Mouse (Mus musculus) left cerebral cortex, adult 18-20 months (tissue): ENCODE results near the gene Grtp1. TPM values are rescaled to one million over a fixed set of nuclear protein-coding genes. Genes with fewer than 3 reads are reported as not detected.

ENCODE experiments used
- DNase-seq, 2 experiments: peaks; one replicate each; pipeline ENCODE4 v3.0.0; 2021 to 2022; ENCODE audit warnings: low spot score in 2 of 2, mixed read lengths in 1 of 2
- total RNA-seq, 2 experiments: library from RNA; stranded (reverse); gene quantifications; 2 replicates each; pipeline ENCODE4 v1.2.3; 2021

Gene Grtp1
- total RNA-seq, 2 experiments from 2014 or later = 5.1 to 5.2 TPM

- no peak for DNase-seq
These were observed 24.8 kb downstream of the Grtp1 start for GRCm38 (mm10) chr8:13175650-13176049.

GRCm38 (mm10) chr8:13174811-13175210 is 25.6 kb downstream of the Grtp1 start:
- no peak for DNase-seq

GRCm38 (mm10) chr8:13174305-13174704 is 26.1 kb downstream of the Grtp1 start:
- no peak for DNase-seq

- DNase-seq = no peak
These were observed 29.9 kb downstream of the Grtp1 start for GRCm38 (mm10) chr8:13170510-13170909.

GRCm38 (mm10) chr8:13164361-13164760 is 36.1 kb downstream of the Grtp1 start:
- DNase-seq = no peak

GRCm38 (mm10) chr8:13163563-13163962 is 36.9 kb downstream of the Grtp1 start:
- DNase-seq = no peak

GRCm38 (mm10) chr8:13162098-13162497 is 38.3 kb downstream of the Grtp1 start:
- no peak for DNase-seq

- no peak for DNase-seq
These were observed 39.7 kb downstream of the Grtp1 start for GRCm38 (mm10) chr8:13160691-13161090.

GRCm38 (mm10) chr8:13159377-13159881 is 41.0 kb downstream of the Grtp1 start:
- no peak for DNase-seq

- DNase-seq = peak; percentile 99
These were observed 41.6 kb downstream of the Grtp1 start, which contains the start of gene Lamp1 for GRCm38 (mm10) chr8:13158718-13159376. Gene Lamp1, plus strand, starts transcription at chr8:13159161.

- DNase-seq = peak; percentile 12 to 43
These were observed 43.9 kb downstream of the Grtp1 start for GRCm38 (mm10) chr8:13156327-13157097.

GRCm38 (mm10) chr8:13155358-13155757 is 45.1 kb downstream of the Grtp1 start:
- no peak for DNase-seq

- DNase-seq = no peak
These were observed 46.3 kb downstream of the Grtp1 start for GRCm38 (mm10) chr8:13154099-13154498.

- DNase-seq = no peak
These were observed 49.5 kb downstream of the Grtp1 start for GRCm38 (mm10) chr8:13150929-13151328.

- no peak for DNase-seq
These were observed 50.6 kb downstream of the Grtp1 start for GRCm38 (mm10) chr8:13149866-13150265.

- no peak for DNase-seq
These were observed 51.1 kb downstream of the Grtp1 start for GRCm38 (mm10) chr8:13149287-13149686.

- DNase-seq = no peak
These were observed 51.9 kb downstream of the Grtp1 start for GRCm38 (mm10) chr8:13148476-13148875.

- DNase-seq = no peak
These were observed 58.7 kb downstream of the Grtp1 start for GRCm38 (mm10) chr8:13141681-13142080.

- no peak for DNase-seq
These were observed 60.7 kb downstream of the Grtp1 start for GRCm38 (mm10) chr8:13139641-13140182.

GRCm38 (mm10) chr8:13132220-13132619 is 68.2 kb downstream of the Grtp1 start:
- DNase-seq = peak; percentile 59 to 74

GRCm38 (mm10) chr8:13124897-13125296 is 75.5 kb downstream of the Grtp1 start:
- no peak for DNase-seq

GRCm38 (mm10) chr8:13122887-13123421 is 77.5 kb downstream of the Grtp1 start:
- DNase-seq = no peak
